In the genomic region with DNA sequence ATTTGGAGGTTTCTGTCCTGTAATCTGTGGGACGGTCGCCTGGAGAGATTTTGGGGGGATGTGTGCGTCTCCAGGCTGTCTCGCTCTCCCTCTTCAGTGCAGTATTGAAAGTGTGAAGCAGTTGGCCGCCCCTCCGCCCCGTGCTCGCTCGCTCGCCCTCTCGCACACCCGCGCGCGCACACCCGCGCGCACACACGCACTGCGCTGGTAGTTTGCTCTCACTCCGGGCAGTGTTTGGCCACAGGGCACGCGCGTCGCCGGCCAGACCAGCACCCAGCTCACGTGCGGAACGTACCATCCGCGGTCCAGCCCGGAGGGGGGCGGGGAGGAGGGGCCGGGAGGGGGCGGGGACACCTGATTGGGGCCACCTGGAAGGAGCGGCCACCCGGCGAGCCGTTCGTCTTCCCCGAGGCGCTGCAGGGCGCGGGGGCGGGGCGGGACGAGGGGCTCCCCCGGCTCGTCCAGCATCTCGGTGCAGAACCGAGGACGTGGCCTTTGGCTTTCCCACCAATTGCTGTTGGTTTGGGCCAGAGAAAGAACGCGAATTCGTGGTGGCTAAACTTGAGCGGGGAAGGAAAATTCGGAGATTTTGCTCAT, we compare ENCODE assay signal across 8 mouse cellular contexts. TPM values are rescaled to one million over a fixed set of nuclear protein-coding genes. Genes with fewer than 3 reads are reported as not detected.
A peak's percentile ranks its signal among the peaks of the same experiment; 100 is the strongest.
DNase-seq lines count a peak whose midpoint lies in the region; ATAC-seq and TF ChIP-seq lines count a peak whose summit lies in the region.

Bhlhe41 (minus strand) TSS at position 270 of the 597 bp plus-strand sequence.

- no peaks in the 10 kb centered on the region for H3K36me3 ChIP-seq in embryonic facial prominence, embryonic 13.5 days
- H3K36me3 ChIP-seq in myocyte (ENCODE audit: control insufficient read depth, insufficient read depth): no peaks in the 10 kb centered on the region
- no peaks in the 10 kb centered on the region for H3K36me3 ChIP-seq in stomach, embryonic 15.5 days

- H3K4me2 ChIP-seq in embryonic facial prominence, embryonic 13.5 days: peak within 1 kb of the TSS; percentile 100
- peak within 1 kb of the TSS; percentile 99 for H3K4me2 ChIP-seq in myocyte (ENCODE audit: low read depth)
- peak within 1 kb of the TSS; percentile 100 for H3K4me2 ChIP-seq in stomach, embryonic 15.5 days

- peak within 1 kb of the TSS; percentile 70 for H3K9ac ChIP-seq in embryonic facial prominence, embryonic 13.5 days
- H3K9ac ChIP-seq in stomach, embryonic 15.5 days: peak within 1 kb of the TSS; percentile 37

- WGBS in embryonic facial prominence, embryonic 13.5 days: under 1% methylated on average over 56 of the region's 57 CpGs
- WGBS in stomach, embryonic 15.5 days: under 1% methylated on average over 55 of the region's 57 CpGs

- H3K79me2 ChIP-seq in myocyte (ENCODE audit: control insufficient read depth, insufficient read depth): peaks cover 37% of the 10 kb centered on the region

- peak; percentile 21 for DNase-seq in thymus, postnatal 25 days
- DNase-seq in thymus, postnatal 36 days: no peak
- DNase-seq in heart, adult 8-10 months (ENCODE audit: low spot score): peak; percentile 74
- DNase-seq in kidney, adult 9 months: peak; percentile 77
- DNase-seq in liver: peak; percentile 38

- no peaks in the 10 kb centered on the region for H3K9me3 ChIP-seq in embryonic facial prominence, embryonic 13.5 days
- no peaks in the 10 kb centered on the region for H3K9me3 ChIP-seq in stomach, embryonic 15.5 days

- H3K4me3 ChIP-seq in embryonic facial prominence, embryonic 13.5 days: peak within 1 kb of the TSS; percentile 66
- H3K4me3 ChIP-seq in myocyte: peak within 1 kb of the TSS; percentile 71
- peak within 1 kb of the TSS; percentile 52 for H3K4me3 ChIP-seq in stomach, embryonic 15.5 days (replicated peaks)

- H3K4me1 ChIP-seq in embryonic facial prominence, embryonic 13.5 days: peaks cover 34% of the 10 kb centered on the region
- peaks cover 32% of the 10 kb centered on the region for H3K4me1 ChIP-seq in stomach, embryonic 15.5 days

- H3K27ac ChIP-seq in embryonic facial prominence, embryonic 13.5 days: no peak within 1 kb of the TSS
- H3K27ac ChIP-seq in stomach, embryonic 15.5 days: no peak within 1 kb of the TSS; the same call in 1 of the 2 replicates

- peak; percentile 92 for TF ChIP-seq POLR2A in myocyte (IDR thresholded peaks at IDR 0.05; ENCODE audit: insufficient read length, low read depth)

- H3ac ChIP-seq in myocyte (ENCODE audit: control insufficient read depth, insufficient read length): peak within 1 kb of the TSS; percentile 94

- peaks cover 75% of the 10 kb centered on the region for H3K27me3 ChIP-seq in embryonic facial prominence, embryonic 13.5 days
- H3K27me3 ChIP-seq in myocyte (ENCODE audit: control insufficient read depth, insufficient read depth, insufficient read length): no peaks in the 10 kb centered on the region
- peaks cover 57% of the 10 kb centered on the region for H3K27me3 ChIP-seq in stomach, embryonic 15.5 days (replicated peaks)

- no peak for ATAC-seq in embryonic facial prominence, embryonic 13.5 days (ENCODE audit: insufficient number of reproducible peaks, insufficient read depth, low FRiP score, low TSS enrichment, low read depth)
- ATAC-seq in stomach, embryonic 15.5 days (ENCODE audit: insufficient read depth, low FRiP score, low read depth): peak; percentile 56

TF ChIP-seq in myocyte, 11 proteins besides CTCF, POLR2A, EP300 and RAD21:
- TF ChIP-seq TCF3 (IDR thresholded peaks at IDR 0.05; ENCODE audit: insufficient read length, low read depth): no peak
- TF ChIP-seq MAX (IDR thresholded peaks at IDR 0.05; ENCODE audit: low read depth): no peak
- TF ChIP-seq TCF12 (IDR thresholded peaks at IDR 0.05; ENCODE audit: insufficient read depth, poor library complexity, severe bottlenecking): no peak
- TF ChIP-seq CEBPB (IDR thresholded peaks at IDR 0.05; ENCODE audit: insufficient read depth, poor library complexity, severe bottlenecking): no peak
- peak; percentile 91 for TF ChIP-seq POLR2AphosphoS2 (IDR thresholded peaks at IDR 0.05; ENCODE audit: insufficient read length, low read depth)
- TF ChIP-seq E2F4 (IDR thresholded peaks at IDR 0.05; ENCODE audit: insufficient read depth): no peak
- TF ChIP-seq MYOG (IDR thresholded peaks at IDR 0.05; ENCODE audit: control insufficient read depth in 1 of 3, insufficient read depth in 1 of 3, insufficient read length in 2 of 3, low read depth in 2 of 3): peak in 2 of 3 experiments; percentile 67
- TF ChIP-seq REST (IDR thresholded peaks at IDR 0.05; ENCODE audit: insufficient read depth, insufficient read length): no peak
- no peak for TF ChIP-seq SRF (IDR thresholded peaks at IDR 0.05; ENCODE audit: control insufficient read depth, insufficient read length, low read depth)
- TF ChIP-seq USF1 (IDR thresholded peaks at IDR 0.05; ENCODE audit: low read depth): no peak
- peak in 2 of 3 experiments; percentile 27 to 60 for TF ChIP-seq MYOD1 (IDR thresholded peaks at IDR 0.05; ENCODE audit: control insufficient read depth in 1 of 3, insufficient read length in 2 of 3, low read depth in 2 of 3)

RNA-seq across cellular contexts. Expression of gene Bhlhe41, which starts in this region (rescaled TPM):
- 2.0 and 3.1 TPM in 2 replicates for polyA plus RNA-seq in embryonic facial prominence, embryonic 13.5 days (2015; fragmentation: Nextera tagmentation; extraction: Ambion mirVana)
- 10 to 100 TPM; 27.4 to 57.3 (median 35.1) TPM for total RNA-seq in heart, adult 8-10 months (2022)
- 15.6 TPM for polyA plus RNA-seq in myocyte (2012; fragmentation: generic; extraction: Trizol)
- 0.89 and 1.3 TPM in 2 replicates for polyA plus RNA-seq in stomach, embryonic 15.5 days (2015; fragmentation: Nextera tagmentation; extraction: Ambion mirVana)

Comparison
In these comparisons a context has a peak if more than half of its experiments do, and no peak if none do; other contexts are left out.
1. DNase-seq: peak in thymus, postnatal 25 days (single experiment), heart, adult 8-10 months (single experiment), kidney, adult 9 months (single experiment) and liver (single experiment); none in thymus, postnatal 36 days (0 of 2).
2. Peak in every context shown above with its lines, with median percentiles within 50 percentile points of each other: H3K4me2 ChIP-seq and H3K4me3 ChIP-seq.